Mouse (Mus musculus) gastrocnemius, postnatal 4 days (tissue): ENCODE data around the gene Xylt2. TPM values are rescaled to one million over a fixed set of nuclear protein-coding genes. Genes with fewer than 3 reads are reported as not detected.
"Not testable (repeated sequence)": the region's sequence is repeated elsewhere in the genome, so short reads cannot be mapped to it uniquely, and the experiment has no call there.

Experiments used
- DNase-seq, 2 experiments: peaks; one replicate each; pipeline ENCODE4 v3.0.0; 2021 to 2022; ENCODE audit warnings: low spot score in 2 of 2, mixed read lengths in 2 of 2
- total RNA-seq, 2 experiments: library from RNA; stranded (reverse); gene quantifications; 2 replicates each; pipeline ENCODE4 v1.2.3; 2021

Xylt2 gene
- total RNA-seq, 2 experiments from 2014 or later: 17.4 to 18.6 TPM

DNA sequence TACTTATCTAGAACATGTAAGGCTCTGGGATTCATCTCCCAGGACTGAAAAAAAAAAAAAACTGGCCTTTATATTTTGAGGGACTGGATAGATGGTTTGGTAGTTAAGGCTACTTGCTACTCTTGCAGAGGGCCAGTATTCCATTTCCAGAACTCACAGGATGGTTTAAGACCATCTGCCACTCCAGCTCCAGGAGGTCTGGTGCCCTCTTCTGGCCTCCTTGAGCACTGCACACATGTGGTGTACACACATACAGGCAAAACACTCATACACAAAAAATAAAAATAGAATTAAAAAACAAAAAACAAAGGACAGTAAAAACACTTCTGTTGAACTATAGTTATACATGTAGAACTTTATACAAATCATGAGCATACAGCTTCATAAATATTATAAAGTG, 3.3 kb upstream of the Xylt2 start:
- no peak for DNase-seq

DNA sequence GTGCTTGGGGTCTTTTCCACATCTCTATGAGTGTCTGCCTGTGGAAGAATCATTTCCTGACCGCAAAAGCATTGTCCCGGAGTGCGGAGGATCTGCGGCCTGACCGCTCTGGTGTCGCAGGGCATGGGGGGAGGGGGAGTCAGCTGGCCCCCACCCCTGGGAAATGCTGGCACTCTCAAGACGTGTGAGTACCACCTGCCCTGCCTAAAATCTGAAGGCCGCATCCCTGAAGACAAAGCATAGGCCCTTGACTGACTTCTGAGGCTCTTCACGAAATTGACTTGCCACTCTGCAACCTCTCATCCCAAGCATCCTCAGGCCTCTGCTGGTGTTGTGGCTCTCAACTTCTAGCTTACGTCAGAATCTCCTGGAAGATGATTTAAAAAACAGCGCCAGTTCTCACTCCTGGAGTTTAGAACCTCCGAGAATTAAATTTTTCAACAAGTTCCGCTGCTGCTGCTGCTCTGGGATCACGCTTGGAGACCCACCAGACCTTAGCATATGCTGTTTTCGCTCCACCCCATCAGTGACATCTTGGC, 361 bp upstream of the Xylt2 start:
- DNase-seq: no peak

DNA sequence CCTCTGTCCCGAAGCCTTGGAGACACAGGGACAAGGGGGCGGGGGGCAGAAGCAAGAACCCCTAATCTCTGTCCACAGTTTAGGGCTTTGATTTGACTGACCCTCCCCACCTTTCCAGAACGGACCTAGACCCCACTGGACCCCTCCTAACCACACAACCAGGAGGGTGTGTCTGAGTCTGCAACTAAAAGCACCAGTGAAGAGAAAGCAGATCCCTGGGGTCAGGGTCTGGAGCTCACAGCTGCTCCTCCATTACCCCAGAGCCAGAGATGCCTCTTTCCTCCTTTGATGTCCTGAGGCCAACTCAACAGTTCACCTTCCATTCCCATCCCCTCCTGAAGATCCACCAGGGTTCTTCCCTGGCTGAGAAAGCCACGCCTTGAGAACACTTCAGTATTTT, 1.0 kb downstream of the Xylt2 start:
- DNase-seq: no peak

DNA sequence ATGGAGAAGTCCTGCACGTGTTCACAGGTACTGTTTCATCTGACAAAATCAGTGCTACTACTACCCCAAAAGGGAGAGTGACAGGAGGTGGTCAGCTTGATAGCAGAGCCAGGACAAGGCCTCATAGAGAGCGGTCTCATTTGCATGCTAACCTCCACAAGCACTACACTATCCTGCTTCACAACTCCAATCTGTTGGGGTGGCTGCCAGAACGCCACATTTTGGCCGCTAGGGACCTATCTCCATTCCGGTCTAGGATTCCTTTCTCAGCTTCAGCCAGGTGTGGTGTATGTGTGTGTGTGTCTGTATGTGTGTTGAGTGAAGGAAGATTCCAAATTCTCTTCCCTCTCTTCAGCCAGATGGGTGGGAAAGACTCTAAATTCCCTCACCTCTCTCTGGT, 1.9 kb downstream of the Xylt2 start:
- DNase-seq: no peak

DNA sequence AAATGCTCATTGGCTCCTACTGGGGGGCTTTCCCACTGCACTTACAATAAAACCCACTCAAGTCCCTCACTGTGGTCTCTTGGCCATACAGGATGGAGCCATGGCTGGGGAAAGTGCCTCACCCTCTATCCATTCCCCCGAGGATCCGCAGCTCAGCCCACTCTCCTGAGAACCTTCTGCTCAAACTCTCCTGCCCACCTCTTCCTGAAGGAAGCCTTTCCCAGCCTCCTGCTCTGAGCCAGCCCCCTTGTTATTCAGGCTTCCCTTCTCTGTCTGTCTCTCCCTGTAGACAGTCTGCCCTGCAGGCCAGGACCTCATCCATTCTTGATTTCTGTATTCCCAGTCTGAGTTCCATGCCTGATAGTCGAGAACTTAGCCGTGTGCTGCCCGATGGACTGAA, 2.3 kb downstream of the Xylt2 start:
- DNase-seq: no peak

DNA sequence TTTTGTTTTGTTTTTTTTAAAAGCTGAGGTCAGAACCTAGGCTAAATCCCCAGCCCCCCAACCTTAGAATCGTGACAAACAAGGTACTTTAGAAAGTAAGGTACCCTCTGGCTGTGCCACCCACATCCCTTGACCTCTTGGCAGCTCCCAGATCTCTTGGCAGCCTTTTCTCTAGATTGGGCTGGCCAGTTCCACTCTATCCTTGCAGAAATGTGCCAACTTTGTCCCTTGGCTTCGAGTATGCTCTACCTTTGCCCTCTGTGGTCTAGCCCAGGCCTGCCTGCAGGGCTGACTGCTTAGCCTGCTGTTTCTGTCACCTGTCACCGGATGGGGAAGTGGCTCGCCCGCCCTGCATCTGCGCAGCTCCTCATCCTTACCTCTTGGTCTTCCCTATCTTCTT, 12.0 kb downstream of the Xylt2 start:
- no peak for DNase-seq

DNA sequence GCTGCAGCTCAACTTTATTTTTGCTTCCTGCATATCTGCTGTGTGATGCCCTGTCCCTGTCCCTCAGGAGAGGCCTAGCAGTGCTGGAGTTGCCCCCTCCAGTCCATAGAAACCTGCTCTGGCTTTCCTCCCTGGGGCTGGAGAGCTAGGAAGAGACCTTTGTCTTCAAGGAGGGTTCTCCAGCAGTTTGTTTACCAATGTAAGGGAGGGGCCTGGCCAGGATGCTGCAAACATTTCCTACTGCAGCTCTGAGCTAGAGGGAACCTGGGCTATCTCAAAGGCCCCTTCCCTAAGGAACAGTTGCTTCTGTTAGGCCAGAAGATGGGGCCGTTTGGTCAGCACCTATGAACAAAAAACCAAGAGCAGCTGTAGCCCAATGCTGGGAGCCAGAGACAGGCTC, 16.0 kb downstream of the Xylt2 start:
- no peak for DNase-seq

DNA sequence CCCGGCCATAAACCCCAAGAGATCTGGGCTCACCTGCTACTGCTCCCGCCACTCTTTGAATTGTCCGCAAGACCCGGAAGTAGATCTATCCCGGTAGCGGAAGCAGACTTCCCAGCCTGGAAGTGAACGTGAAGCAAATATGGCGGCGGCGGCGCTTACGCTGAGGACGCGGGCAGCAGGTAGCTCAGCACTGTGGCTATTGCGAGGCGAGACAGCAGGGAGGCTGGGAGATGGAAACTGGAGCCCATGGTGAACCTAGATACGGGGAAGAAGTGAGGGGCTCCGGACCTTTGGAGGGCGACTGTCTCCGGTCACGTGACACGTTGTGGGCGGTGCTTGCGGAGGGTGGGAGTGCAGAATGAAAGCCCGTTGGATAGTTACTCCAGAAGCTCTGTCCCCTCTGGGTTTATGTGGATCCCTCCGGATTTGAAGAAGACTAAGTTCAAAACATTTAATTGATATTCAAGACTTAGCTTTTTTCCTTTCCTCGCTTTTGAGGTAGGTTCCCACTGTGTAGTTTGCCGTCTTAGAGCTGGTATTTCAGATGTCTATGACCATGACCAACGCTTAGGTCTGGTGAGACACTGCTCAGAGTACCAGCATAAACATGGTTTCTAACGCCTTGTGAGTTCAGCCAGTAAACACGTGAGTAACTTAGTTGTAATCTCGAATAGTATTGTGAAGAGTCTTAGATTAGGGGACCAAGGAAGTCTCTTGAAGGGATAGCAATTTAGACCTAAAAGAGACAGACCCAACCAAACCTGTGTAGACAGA, 23.5 kb downstream of the Xylt2 start, which contains the start of the genes Mrpl27 and Eme1:
TSS of gene Mrpl27 (plus strand) at position 105 of the 774 bp plus-strand sequence.
TSS of gene Eme1 (minus strand) at position 302 of the 774 bp plus-strand sequence.
- DNase-seq: peak; percentile 74 to 86

DNA sequence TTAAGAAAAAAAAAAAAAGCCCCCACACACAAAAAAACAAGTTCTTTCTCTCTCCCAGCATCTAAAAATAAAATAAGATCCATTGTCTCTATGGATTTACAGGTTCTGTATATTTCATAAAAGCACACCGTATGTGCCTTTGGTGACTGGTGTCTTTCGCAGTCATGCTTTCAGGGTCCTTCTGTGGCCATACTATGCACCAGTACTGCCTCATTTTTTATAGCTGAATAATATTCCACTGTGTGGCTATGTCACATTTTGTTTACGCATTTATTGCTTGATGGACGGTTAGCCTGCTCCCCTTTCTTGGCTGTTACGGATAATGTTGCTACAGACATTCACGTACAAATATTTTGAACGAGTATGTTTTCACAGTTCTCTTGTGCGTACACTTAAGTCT, 24.3 kb downstream of the Xylt2 start:
- DNase-seq: no peak

DNA sequence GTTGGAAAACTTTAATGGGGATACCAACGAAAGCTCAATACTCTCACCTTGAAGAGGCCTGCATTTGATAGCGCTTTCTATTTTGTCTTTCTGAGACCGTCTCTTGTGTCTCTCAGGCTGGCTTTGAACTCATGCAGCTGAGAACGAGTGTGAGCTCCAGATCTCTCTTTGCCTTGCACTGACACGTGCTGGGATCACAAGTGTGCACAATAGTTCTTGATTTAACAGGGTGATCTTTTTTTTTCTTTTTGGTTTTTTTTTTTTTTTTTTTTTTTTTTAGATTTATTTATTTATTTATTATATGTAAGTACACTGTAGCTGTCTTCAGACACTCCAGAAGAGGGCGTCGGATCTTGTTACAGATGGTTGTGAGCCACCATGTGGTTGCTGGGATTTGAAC, 26.1 kb downstream of the Xylt2 start:
- DNase-seq: not testable (repeated sequence)

DNA sequence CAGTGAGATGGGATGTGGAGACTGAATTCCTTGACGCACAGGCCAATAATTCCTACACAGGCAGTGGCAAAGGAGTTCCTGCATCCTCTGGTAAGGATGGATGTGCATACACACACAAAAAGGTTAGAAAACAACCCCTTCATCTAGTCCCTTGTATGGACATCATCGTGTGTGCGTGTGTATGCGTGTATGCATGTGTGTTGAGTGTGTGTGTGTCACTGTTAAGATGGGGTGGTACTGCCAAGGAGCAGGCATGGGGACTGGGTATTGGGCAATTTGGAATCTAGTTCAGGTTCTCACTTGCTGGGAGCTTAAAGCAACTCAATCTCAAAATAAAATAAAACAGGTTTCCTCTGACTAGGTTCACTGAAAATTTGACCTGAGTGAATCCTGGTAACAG, 30.9 kb downstream of the Xylt2 start:
- no peak for DNase-seq

DNA sequence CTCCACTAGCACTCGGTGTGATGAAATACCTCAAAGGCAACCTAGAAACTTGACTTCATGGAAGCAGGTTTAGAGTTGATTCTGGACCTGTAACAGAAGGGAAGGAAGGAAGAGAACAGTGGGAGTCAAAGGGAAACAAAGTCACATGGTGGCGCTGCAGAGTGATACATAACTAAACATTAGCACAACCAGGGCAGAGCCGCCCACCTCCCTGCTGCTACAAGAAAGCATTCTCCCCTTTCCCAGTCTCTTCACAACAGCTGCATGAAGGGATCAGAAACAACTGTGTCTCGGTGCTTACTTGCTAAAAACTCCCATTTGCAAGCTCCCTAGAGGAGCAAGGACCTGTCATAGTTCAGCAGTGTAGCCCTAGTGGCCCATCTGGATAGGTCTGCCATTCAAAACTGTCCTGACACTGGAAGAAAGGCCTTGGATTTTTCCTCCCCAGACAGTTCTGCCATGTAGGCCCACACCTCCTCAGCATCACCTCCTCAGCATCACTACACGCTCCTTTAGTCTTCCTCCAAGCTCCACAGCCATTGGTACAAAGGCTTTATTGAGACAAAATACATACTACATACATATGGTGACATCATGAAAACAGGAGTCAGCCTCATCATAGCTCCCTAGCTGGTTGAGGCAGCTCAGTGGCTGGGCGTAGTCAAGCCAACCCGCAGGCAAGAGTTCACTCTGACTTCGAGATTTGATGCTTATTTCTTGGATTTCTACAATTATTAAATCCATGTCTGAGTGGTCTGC, 32.7 kb downstream of the Xylt2 start:
- DNase-seq: no peak

DNA sequence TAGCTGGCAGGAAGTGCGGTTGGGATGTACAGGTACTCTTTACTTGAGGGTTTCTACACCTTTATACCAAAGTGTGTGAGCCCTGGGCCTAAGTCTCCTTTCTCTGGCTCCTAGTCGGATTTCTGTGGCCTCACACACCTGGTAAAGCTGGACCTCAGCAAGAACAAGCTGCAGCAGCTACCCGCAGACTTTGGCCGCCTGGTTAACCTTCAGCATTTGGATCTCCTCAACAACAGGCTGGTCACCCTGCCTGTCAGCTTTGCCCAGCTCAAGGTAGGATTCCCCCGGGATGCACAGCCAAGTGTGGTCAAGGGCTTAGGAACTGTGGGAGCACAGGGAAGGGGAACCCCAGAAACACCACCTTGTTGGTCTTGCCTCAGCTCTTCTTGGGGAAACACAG, 42.9 kb downstream of the Xylt2 start:
- DNase-seq: no peak

DNA sequence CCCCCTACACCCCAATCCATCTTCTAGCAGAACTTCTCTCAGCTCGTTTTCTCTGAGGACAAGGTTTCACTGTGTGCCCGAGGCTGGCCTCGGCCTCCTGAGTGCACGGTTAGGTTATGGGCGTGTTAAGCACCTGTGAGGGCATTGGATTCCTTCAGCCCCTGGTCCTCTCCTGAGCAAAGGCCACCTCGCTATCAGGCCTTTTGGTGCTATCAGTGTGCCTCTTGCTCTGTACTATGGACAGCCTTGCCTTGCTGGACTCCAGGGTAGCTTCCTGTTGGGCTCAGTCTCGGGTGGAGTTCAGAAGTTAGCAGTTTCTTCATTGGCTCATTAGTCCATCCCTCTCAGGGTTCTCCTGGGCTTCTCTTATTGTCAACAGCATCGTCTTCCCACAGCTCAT, 44.3 kb downstream of the Xylt2 start:
- no peak for DNase-seq

DNA sequence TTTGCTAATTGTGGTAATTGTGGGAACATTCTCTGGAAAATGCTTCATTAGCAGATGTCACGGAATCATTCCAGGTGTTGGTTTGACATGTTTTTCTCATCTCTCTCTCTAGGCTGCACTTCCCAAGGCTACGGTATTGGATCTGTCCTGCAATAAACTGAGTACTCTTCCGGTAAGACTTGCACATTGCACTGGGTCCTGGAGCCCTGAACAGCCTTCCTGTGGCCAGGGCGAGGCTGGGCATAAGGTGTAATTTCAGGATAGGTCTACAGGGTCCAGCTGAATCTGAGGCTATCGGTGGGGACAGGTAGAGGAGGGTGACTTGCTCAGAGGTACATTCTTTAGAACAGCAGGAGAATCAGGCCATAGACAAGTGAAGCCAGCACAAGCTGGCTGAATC, 45.3 kb downstream of the Xylt2 start:
- no peak for DNase-seq

DNA sequence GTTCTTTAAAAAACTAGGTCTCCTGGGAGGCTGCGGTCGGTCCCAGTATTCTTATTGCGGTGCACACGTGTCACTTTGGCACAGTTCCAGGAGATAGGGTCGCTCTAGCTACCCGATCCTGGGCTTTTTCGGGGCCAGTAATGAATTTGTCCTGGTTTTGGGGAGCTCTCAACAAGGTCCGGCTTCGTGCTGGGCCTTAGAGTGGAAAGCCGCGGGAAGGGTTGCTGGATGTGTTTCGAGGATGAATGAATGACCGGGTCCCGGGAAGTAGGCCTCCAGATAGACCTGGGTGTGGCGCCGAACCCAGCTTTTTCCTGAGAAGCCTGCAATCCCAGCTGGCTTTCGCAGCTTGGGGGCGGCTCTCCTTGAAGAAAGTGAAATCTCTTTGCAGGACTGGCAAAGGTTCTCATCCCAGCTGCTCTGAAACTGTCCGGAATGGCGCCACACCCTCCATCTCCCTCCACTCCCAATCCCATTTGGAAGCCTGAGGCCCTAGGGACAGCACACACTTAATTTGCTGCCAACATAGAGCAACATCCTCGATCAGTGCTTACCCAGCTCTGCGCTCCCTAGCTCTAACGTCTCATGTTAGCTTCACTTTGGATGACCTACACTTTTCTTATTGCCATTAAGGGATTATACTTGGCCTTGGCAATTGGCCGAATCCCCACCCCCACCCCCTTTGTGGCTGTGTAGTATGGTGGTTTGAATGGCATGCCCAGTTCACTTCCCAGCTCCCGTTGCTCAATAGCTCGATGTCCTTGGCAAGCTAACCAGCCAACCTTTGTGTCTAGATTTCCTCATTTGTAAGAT, 46.9 kb downstream of the Xylt2 start:
- peak in 1 of 2 experiments; percentile 50 for DNase-seq

DNA sequence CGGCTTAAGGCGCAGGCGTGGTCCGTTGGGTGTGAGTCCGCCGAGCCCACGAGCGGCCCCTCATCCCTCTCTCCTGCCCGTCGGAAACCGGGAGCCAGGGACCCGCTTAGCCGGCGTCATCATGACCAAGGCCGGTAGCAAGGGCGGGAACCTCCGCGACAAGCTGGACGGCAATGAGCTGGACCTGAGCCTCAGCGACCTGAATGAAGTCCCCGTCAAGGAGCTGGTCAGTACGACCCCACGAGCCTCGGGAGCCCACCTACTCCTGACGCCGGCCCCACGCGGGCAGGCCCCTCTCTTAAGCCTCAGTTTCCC, 47.5 kb downstream of the Xylt2 start:
- DNase-seq: no peak

DNA sequence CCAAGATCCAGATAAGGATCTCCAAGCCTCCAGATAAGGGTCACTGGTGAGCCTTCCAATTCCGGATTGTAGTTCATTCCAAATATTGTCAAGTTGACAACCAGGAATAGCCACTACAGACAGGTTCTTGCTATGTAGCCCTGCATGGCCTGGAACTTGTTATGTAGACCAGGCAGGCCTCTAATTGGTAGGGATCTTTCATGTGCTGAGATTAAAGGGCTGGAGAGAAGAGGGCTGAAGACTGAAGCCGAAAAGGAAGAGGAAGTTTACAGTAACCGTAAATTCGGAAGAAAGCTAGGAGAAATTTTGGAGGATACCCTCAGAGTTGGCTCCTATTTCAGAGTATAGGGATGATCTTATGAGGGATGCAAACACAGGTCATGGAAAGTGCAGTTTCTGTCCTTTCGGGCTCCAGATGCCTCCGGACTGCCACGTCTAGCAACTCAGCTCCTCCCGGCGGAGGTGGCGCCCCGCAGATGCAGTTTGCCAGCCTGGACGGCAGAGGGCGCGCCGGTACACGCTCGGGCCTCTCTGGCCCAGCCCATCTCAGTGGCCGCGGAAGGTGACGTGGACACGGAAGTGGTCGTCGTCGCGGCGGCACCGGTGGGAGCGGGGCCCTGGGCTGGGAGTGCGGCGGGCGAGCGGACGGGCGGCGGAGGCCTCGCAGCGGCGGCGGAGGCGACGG, 48.0 kb downstream of the Xylt2 start, which contains the start of gene Lrrc59:
TSS of gene Lrrc59 (plus strand) at position 569 of the 685 bp plus-strand sequence.
- DNase-seq: peak; percentile 95

DNA sequence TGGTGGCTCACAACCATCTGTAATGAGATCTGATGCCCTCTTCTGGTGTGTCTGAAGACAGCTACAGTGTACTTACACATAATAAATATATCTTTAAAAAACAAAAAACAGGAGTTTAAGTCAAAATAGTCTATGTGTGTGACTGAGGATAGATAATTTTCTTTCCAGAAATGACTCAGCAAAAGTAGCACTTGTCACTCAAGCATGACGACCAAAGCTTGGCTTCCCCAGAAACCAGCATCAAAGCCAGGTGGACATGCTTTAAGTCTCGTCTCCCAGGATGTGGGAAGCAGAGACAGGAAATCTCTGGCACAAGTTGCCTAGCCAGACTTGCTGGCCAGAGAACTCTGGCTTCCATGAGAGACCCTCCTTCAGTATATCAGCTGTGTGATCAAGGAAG, 55.2 kb downstream of the Xylt2 start:
- DNase-seq: no peak

DNA sequence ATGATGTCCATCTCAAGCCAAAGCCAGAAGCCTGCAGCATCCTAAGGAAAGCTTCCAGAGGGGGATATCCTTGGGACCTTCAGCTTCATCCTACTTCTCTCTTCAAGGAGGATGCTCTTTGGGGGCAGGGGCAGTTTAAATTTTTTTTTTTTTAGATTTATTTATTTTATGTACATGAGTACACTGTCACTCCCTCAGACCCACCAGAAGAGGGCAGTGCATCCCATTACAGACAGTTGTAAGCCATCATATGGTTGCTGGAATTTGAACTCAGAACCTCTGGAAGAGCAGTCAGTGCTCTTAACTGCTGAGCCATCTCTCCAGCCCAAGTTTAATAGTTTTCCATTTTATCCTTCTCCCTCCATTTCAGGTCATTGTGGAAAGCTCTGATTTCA, 55.9 kb downstream of the Xylt2 start:
- no peak for DNase-seq
